Mouse (Mus musculus): ENCODE measurements at regions not wholly inside any gene's neighbourhood (a gene's known extent, or its start where the extent isn't known, plus 50 kb on each side); places are given as distances from the start of the nearest gene placed in this dataset.
"Not testable (repeated sequence)": the region's sequence is repeated elsewhere in the genome, so short reads cannot be mapped to it uniquely, and the experiment has no call there.

DNA sequence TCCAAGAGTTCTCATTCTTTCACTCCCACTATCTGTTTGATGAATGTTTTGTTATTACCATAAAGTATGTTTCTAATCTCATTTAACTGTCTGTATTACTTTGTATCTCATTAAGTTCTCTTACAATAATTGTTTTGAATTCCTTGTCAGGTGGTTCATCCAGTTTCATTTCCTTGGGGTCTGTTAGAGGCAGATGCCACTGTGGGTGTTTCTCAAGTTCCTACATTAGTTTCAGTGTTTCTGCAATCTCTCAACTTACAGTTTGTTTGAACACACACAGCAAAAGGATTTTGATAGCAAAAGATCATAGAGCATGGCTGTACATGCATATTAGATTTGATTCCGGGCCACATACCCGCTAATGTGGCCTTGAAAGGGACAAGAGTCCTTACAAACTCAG lies 280.5 kb upstream of the Gk2 start:
- Histone ChIP-seq H3K36me3 (replicated peaks) (no peaks in the 10 kb centered on the region), H3K27ac (no peak overlapping the region), H3K27me3 (no peaks in the 10 kb centered on the region), H3K4me3 (replicated peaks) (no peak overlapping the region), H3K9ac (no peak overlapping the region), H3K9me3 (no peaks in the 10 kb centered on the region), H3K4me1 (no peaks in the 10 kb centered on the region), H3K4me2 (no peak overlapping the region)
- ATAC-seq (ENCODE audit: low FRiP score): no peak
- 94% methylated on average over 2 of the region's 2 CpGs for WGBS

DNA sequence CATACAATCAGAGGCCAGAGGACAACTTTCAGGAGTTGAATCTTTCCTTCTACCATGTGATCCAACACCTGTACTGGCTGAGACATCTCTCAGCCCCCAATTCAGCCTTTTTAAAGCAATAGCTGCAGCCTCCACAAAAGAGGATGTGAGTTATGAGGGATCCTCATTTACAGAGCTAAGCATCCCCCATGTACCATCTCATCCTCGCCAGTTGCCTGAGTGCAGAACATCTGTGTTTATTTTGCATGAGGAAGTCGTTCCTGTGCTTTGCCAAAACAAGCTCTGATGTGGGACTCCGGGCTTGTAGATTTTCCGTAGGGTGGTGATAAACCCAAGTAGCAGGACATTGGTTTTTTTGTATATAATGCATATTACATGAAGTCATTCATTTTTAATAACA lies 274.1 kb upstream of the Gk2 start:
- no peak overlapping the region for H3K27ac ChIP-seq
- H3K9me3 ChIP-seq: no peaks in the 10 kb centered on the region
- ATAC-seq (ENCODE audit: low FRiP score): no peak
- H3K4me1 ChIP-seq: no peaks in the 10 kb centered on the region
- H3K4me2 ChIP-seq: no peak overlapping the region
- H3K27me3 ChIP-seq: no peaks in the 10 kb centered on the region
- WGBS: 85% methylated on average over 4 of the region's 4 CpGs
- no peaks in the 10 kb centered on the region for H3K36me3 ChIP-seq (replicated peaks)
- no peak overlapping the region for H3K9ac ChIP-seq
- H3K4me3 ChIP-seq (replicated peaks): no peak overlapping the region

- H3K27ac ChIP-seq; H3K4me3 ChIP-seq (replicated peaks); H3K9ac ChIP-seq; H3K36me3 ChIP-seq (replicated peaks); ATAC-seq (ENCODE audit: low FRiP score); H3K4me1 ChIP-seq; H3K27me3 ChIP-seq; H3K9me3 ChIP-seq; H3K4me2 ChIP-seq: not testable (repeated sequence)
- WGBS: 42% methylated on average over 4 of the region's 4 CpGs
Measured at GRCm38 (mm10) chr5:97719364-97719763, 262.5 kb upstream of the Gk2 start.

DNA sequence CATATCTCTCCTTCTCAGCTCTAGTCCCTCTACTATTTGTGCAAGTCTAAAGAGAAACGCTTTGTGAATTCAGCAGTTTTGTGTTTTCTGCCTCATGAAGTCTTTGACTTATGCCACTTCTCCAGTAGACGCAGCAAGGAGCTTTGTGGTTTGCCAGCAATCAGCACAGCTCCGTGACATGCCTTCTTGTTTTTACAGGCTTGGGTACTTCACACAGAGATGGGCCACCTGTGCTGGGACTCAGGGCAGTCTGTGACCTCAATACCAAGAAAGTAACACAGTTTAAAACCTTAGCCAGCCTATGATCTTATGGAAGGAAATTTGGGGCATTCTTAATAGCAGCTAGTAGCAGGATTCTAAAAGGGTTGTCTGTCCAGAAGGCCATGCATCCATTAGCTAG lies 248.4 kb upstream of the Gk2 start:
- Histone ChIP-seq H3K27me3 (no peaks in the 10 kb centered on the region), H3K4me2 (no peak overlapping the region), H3K9ac (no peak overlapping the region), H3K27ac (no peak overlapping the region), H3K4me3 (replicated peaks) (no peak overlapping the region), H3K9me3 (no peaks in the 10 kb centered on the region), H3K4me1 (no peaks in the 10 kb centered on the region), H3K36me3 (replicated peaks) (no peaks in the 10 kb centered on the region)
- ATAC-seq (ENCODE audit: low FRiP score): no peak
- 88% methylated on average over 3 of the region's 3 CpGs for WGBS

- Histone ChIP-seq H3K4me2 (no peak overlapping the region), H3K9me3 (no peaks in the 10 kb centered on the region), H3K36me3 (replicated peaks) (no peaks in the 10 kb centered on the region), H3K9ac (no peak overlapping the region), H3K27me3 (no peaks in the 10 kb centered on the region), H3K4me1 (no peaks in the 10 kb centered on the region; the same call in 1 of the 2 replicates), H3K27ac (no peak overlapping the region), H3K4me3 (replicated peaks) (no peak overlapping the region)
- 91% methylated on average over 3 of the region's 3 CpGs for WGBS
- ATAC-seq (ENCODE audit: low FRiP score): no peak
Measured at GRCm38 (mm10) chr5:97700507-97700906, 243.7 kb upstream of the Gk2 start.

DNA sequence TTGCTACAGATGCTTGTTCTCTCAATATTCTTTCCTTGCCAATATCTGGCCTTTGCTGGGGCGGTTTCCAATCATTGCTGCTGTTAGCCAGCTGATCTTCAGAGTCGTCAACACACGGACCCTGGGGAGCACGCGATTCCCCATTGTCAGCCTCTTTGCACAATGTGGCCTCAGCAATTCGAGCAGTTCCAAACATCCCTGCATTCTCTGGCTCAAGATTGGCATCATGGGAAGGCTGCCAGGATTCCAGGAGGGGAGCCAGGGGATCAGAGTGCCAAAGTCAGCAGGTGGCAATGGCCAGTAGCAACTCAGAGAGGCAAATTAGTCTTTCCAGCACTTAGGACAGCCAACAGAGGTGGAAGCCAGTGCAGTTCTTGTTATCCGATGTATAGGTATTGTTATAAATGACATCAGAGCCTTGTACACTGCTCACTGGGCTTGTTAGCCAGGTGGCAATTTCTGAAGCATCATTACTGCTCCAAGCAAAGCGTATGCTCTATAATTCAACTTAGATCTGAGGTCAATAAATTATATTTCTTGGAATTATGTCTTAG lies 240.8 kb upstream of the Gk2 start:
- ATAC-seq (ENCODE audit: low FRiP score): no peak
- Histone ChIP-seq H3K4me1 (no peaks in the 10 kb centered on the region; the same call in 1 of the 2 replicates), H3K4me2 (no peak overlapping the region), H3K36me3 (replicated peaks) (no peaks in the 10 kb centered on the region), H3K27me3 (no peaks in the 10 kb centered on the region), H3K4me3 (replicated peaks) (no peak overlapping the region), H3K27ac (no peak overlapping the region), H3K9me3 (no peaks in the 10 kb centered on the region), H3K9ac (no peak overlapping the region)
- 55% methylated on average over 8 of the region's 8 CpGs for WGBS

- Histone ChIP-seq H3K27ac (no peak overlapping the region), H3K4me1 (no peaks in the 10 kb centered on the region; the same call in 1 of the 2 replicates), H3K4me3 (replicated peaks) (no peak overlapping the region), H3K36me3 (replicated peaks) (no peaks in the 10 kb centered on the region), H3K4me2 (no peak overlapping the region), H3K9me3 (no peaks in the 10 kb centered on the region), H3K27me3 (no peaks in the 10 kb centered on the region), H3K9ac (no peak overlapping the region)
- no peak for ATAC-seq (ENCODE audit: low FRiP score)
- 92% methylated on average over 10 of the region's 10 CpGs for WGBS
Measured at GRCm38 (mm10) chr5:97693333-97693940, 236.6 kb upstream of the Gk2 start.

GRCm38 (mm10) chr5:97685443-97685842 lies 228.6 kb upstream of the Gk2 start:
- Histone ChIP-seq H3K9ac (no peak overlapping the region), H3K4me1 (no peaks in the 10 kb centered on the region), H3K9me3 (no peaks in the 10 kb centered on the region), H3K27me3 (no peaks in the 10 kb centered on the region), H3K36me3 (replicated peaks) (no peaks in the 10 kb centered on the region), H3K27ac (no peak overlapping the region), H3K4me3 (replicated peaks) (no peak overlapping the region), H3K4me2 (no peak overlapping the region)
- ATAC-seq (ENCODE audit: low FRiP score): no peak

- ATAC-seq (ENCODE audit: low FRiP score): no peak
- Histone ChIP-seq H3K9ac (no peak overlapping the region), H3K27me3 (no peaks in the 10 kb centered on the region), H3K4me1 (no peaks in the 10 kb centered on the region), H3K4me2 (no peak overlapping the region), H3K36me3 (replicated peaks) (no peaks in the 10 kb centered on the region), H3K9me3 (no peaks in the 10 kb centered on the region), H3K4me3 (replicated peaks) (no peak overlapping the region), H3K27ac (no peak overlapping the region)
- WGBS: 86% methylated on average over 4 of the region's 4 CpGs
Measured at GRCm38 (mm10) chr5:97684592-97685258, 227.9 kb upstream of the Gk2 start.

DNA sequence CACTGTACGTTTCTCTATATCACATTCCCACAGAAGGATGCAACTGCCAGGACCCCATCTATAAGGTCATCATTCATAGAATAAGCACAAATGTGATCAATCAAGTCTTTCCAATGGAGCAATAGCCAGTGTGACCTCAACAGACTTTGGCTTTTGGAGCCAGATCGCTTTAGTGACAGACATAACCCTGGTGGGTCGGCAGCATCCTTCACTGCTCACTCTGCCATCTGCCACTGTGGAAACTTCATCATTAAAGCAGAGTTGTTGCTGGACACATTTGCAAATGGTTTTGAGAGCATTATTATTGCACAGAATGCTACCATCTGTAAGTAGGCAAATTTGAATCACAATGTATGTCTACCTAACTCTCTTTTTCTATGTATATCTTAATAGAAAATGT lies 212.9 kb upstream of the Gk2 start:
- Histone ChIP-seq H3K4me1 (no peaks in the 10 kb centered on the region), H3K27me3 (no peaks in the 10 kb centered on the region), H3K9me3 (no peaks in the 10 kb centered on the region), H3K4me2 (no peak overlapping the region), H3K9ac (no peak overlapping the region), H3K36me3 (replicated peaks) (no peaks in the 10 kb centered on the region), H3K4me3 (replicated peaks) (no peak overlapping the region), H3K27ac (no peak overlapping the region)
- no peak for ATAC-seq (ENCODE audit: low FRiP score)
- 72% methylated on average over 3 of the region's 3 CpGs for WGBS

GRCm38 (mm10) chr5:97656167-97656924 lies 199.5 kb upstream of the Gk2 start:
- Histone ChIP-seq H3K9ac (no peak overlapping the region), H3K27me3 (no peaks in the 10 kb centered on the region), H3K4me2 (no peak overlapping the region), H3K9me3 (no peaks in the 10 kb centered on the region), H3K27ac (no peak overlapping the region), H3K4me1 (peaks cover 6% of the 10 kb centered on the region; the same call in 1 of the 2 replicates), H3K4me3 (replicated peaks) (no peak overlapping the region), H3K36me3 (replicated peaks) (no peaks in the 10 kb centered on the region)
- ATAC-seq (ENCODE audit: low FRiP score): no peak
- 82% methylated on average over 12 of the region's 12 CpGs for WGBS

DNA sequence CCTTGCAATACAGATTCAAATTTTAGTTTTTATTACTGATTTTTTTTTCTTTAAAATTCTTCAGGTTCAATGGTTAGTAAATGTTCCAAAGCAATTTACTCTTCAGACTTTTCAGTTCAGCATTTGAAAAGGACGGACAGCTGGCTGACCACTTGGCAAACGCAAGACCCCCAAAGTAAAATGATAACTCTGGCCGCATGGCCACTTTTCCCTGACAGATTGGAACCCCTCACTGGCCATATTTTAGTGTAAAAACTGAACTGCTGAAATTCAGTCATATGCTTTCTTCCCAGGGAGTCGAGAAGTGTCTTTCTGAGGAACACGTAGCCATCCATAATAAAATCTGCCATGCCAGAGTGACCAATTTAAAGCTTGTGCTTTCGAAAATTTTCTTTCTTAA lies 198.4 kb upstream of the Gk2 start:
- Histone ChIP-seq H3K27me3 (no peaks in the 10 kb centered on the region), H3K4me3 (replicated peaks) (no peak overlapping the region), H3K4me1 (peaks cover 6% of the 10 kb centered on the region; the same call in 1 of the 2 replicates), H3K4me2 (no peak overlapping the region), H3K27ac (no peak overlapping the region), H3K9me3 (no peaks in the 10 kb centered on the region), H3K36me3 (replicated peaks) (no peaks in the 10 kb centered on the region), H3K9ac (no peak overlapping the region)
- 87% methylated on average over 6 of the region's 6 CpGs for WGBS
- no peak for ATAC-seq (ENCODE audit: low FRiP score)
